Mouse (Mus musculus): ENCODE measurements around the gene Olfr1393.

GRCm38 (mm10) chr11:49248974-49249700 is 29.0 kb upstream of the Olfr1393 start:
- no peak for TF ChIP-seq CTCF (IDR thresholded peaks at IDR 0.05; ENCODE audit: insufficient read depth, low read depth, low read length)
- TF ChIP-seq POLR2A (IDR thresholded peaks at IDR 0.05; ENCODE audit: insufficient read depth, low read depth, low read length), result no peak
